Mouse (Mus musculus): ENCODE measurements around the gene 2210408I21Rik. TPM values are rescaled to one million over a fixed set of nuclear protein-coding genes. Genes with fewer than 3 reads are reported as not detected.

2210408I21Rik gene
- total RNA-seq, 1 experiment, result 7.6 TPM

DNA sequence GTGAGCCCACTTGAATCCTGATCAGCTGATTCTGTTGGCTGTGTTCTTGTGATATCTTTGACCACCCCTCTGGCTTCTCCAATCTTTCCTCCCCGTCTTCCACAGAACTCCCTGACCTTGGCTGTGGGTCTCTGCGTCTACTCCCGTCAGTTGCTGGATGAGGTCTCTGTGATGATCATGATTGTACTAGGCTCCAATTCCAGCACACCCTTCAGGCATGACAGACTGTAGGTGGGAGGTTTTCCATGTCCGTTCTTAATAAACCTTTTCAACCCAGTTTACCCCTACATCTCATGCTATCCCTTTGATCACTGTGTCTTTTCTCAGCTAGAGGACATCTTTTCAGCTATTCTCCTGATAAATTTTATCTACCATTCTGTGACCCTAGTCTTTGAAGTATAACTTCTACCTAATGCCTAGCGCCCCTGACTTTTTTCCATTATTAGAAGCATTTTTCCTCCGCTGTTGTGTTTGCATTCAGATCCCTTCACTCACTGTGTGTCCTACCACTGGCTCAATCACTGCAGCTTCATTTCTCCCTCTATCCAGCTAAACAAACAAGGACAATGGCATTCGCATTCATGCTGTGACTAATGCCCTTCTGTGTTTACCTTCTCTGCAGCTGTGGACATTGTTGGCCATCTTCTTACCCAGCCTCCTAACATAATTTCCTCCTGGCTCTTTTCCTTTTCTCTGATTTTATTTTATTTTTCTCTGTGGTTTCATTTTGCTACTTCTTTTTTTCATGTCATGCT is 143.5 kb downstream of the 2210408I21Rik start:
- in situ Hi-C loops (cut with MboI; ENCODE audit: low sequenced_read_pairs in 2 of 2, unreplicated experiment in 2 of 2), result no loop called here
- Histone ChIP-seq H3K9me3 (ENCODE audit: control insufficient read depth, insufficient read depth, low read depth, low read length) (no peaks in the 10 kb centered on the region), H3K4me1 (ENCODE audit: control insufficient read depth in 2 of 2, insufficient read depth in 2 of 2, low read length in 2 of 2, poor library complexity in 1 of 2) (no peaks in the 10 kb centered on the region), H3K9ac (ENCODE audit: insufficient read depth, low read depth, low read length, poor library complexity, severe bottlenecking) (no peak overlapping the region), H3K36me3 (ENCODE audit: control insufficient read depth, insufficient read depth, low read length, poor library complexity, severe bottlenecking) (no peaks in the 10 kb centered on the region), H3K27ac (ENCODE audit: insufficient read depth, low read depth, low read length, poor library complexity, severe bottlenecking) (no peak overlapping the region), H3K4me3 (ENCODE audit: insufficient read depth in 1 of 2, low read depth in 1 of 2, low read length in 2 of 2, poor library complexity in 1 of 2, severe bottlenecking in 1 of 2) (no peak overlapping the region)
- DNase-seq (ENCODE audit: low read depth, low spot score), result no peak
- no peak for TF ChIP-seq ZNF384 (IDR thresholded peaks at IDR 0.05; ENCODE audit: low read depth, low read length)
- TF ChIP-seq MAFK (IDR thresholded peaks at IDR 0.05; ENCODE audit: insufficient read depth, low read depth, low read length), result no peak
- TF ChIP-seq CHD2 (IDR thresholded peaks at IDR 0.05; ENCODE audit: low read depth, low read length), result no peak
- no peak for TF ChIP-seq ZC3H11A (IDR thresholded peaks at IDR 0.05; ENCODE audit: borderline replicate concordance, low read depth, low read length)
- no peak for TF ChIP-seq HCFC1 (IDR thresholded peaks at IDR 0.05; ENCODE audit: borderline replicate concordance, insufficient read depth, low read length)

DNA sequence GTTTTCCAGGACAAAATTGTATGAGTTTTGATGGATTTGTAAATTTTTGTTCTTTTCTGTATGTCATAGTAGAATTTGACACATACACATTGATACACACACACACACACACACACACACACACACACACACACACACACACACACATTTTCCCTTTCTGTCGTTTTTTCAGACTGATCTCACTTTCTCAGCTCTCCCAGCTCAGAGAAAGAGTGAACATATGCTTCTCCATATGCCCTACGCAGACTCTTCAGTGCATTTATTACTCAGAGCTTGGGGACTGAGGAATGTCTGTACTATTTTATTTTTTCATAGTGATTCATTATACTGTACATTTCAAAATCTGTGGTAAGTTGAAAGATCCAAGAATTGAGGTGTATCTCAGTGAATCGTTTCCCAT is 160.2 kb downstream of the 2210408I21Rik start:
- no peaks in the 10 kb centered on the region for H3K4me1 ChIP-seq (ENCODE audit: control insufficient read depth in 2 of 2, insufficient read depth in 2 of 2, low read length in 2 of 2, poor library complexity in 1 of 2)

DNA sequence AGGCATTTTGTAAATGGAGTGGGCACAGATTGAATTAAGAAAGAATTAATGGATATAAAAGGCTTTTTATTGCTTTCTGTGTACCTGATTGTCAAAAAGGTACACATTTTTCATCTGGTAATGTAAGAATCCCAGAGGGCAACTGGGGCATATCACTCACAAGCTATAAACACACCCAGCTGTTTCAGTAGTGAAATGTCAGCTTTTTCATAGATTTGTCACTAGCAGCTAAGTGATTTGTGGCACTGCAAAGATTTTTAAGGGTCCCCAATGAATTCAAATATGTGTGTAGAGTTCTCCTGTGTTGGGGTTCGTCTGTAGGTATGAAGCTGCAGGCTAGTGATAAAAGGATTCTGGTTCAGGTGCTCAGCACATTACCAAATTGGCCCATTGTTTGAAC is 188.8 kb downstream of the 2210408I21Rik start:
- in situ Hi-C loops (cut with MboI; ENCODE audit: low sequenced_read_pairs in 2 of 2, unreplicated experiment in 2 of 2), result no loop called here
- TF ChIP-seq HCFC1 (IDR thresholded peaks at IDR 0.05; ENCODE audit: borderline replicate concordance, insufficient read depth, low read length) (no peak), CHD2 (IDR thresholded peaks at IDR 0.05; ENCODE audit: low read depth, low read length) (no peak), ZNF384 (IDR thresholded peaks at IDR 0.05; ENCODE audit: low read depth, low read length) (no peak), MAFK (IDR thresholded peaks at IDR 0.05; ENCODE audit: insufficient read depth, low read depth, low read length) (no peak), ZC3H11A (IDR thresholded peaks at IDR 0.05; ENCODE audit: borderline replicate concordance, low read depth, low read length) (no peak)
- no peak overlapping the region for H3K27ac ChIP-seq (ENCODE audit: insufficient read depth, low read depth, low read length, poor library complexity, severe bottlenecking)

More for the DNA sequence above, 160.2 kb downstream of the 2210408I21Rik start:
- Histone ChIP-seq H3K27ac (ENCODE audit: insufficient read depth, low read depth, low read length, poor library complexity, severe bottlenecking) (no peak overlapping the region), H3K9me3 (ENCODE audit: control insufficient read depth, insufficient read depth, low read depth, low read length) (no peaks in the 10 kb centered on the region), H3K36me3 (ENCODE audit: control insufficient read depth, insufficient read depth, low read length, poor library complexity, severe bottlenecking) (no peaks in the 10 kb centered on the region), H3K9ac (ENCODE audit: insufficient read depth, low read depth, low read length, poor library complexity, severe bottlenecking) (no peak overlapping the region), H3K4me3 (ENCODE audit: insufficient read depth in 1 of 2, low read depth in 1 of 2, low read length in 2 of 2, poor library complexity in 1 of 2, severe bottlenecking in 1 of 2) (no peak overlapping the region)
- in situ Hi-C loops (cut with MboI; ENCODE audit: low sequenced_read_pairs in 2 of 2, unreplicated experiment in 2 of 2), result no loop called here
- no peak for DNase-seq (ENCODE audit: low read depth, low spot score)
- TF ChIP-seq MAFK (IDR thresholded peaks at IDR 0.05; ENCODE audit: insufficient read depth, low read depth, low read length) (no peak), ZC3H11A (IDR thresholded peaks at IDR 0.05; ENCODE audit: borderline replicate concordance, low read depth, low read length) (no peak), ZNF384 (IDR thresholded peaks at IDR 0.05; ENCODE audit: low read depth, low read length) (no peak), HCFC1 (IDR thresholded peaks at IDR 0.05; ENCODE audit: borderline replicate concordance, insufficient read depth, low read length) (no peak), CHD2 (IDR thresholded peaks at IDR 0.05; ENCODE audit: low read depth, low read length) (no peak)

DNA sequence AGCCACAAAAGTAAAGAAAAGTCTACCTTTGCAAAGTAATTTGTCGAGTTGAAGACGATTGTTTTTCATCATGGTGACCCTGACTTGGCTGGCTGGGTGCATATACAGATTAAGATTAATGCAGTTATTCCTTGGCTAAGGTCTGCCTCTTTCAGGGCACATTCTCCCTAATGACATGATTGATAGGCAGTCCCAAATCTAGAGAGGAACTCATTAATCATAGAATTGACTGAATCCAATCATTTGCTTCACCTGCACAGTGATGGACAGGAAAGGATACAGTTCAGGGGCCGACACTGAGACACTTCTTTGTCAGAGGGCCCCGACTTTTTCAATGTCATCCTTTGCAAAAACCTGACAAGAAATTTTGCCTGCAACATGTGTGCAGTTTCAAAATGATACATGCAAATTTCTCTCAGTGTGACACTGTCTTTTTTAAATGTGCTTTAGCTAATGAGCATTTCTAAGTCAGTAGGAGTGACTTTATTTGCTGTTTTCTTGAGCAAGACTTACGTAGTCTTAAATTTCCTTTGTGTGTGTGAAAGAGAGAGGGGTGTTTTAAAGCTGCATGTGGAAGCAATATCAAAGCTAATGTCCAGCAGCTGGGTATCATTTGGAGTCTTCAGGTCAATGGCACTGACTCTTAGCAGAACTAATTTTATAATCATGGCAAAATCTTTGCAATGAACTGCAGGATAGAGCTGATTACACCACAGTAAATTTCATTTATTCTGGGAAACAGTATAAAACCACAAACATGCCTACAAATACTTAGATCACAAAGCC is 191.0 kb downstream of the 2210408I21Rik start:
- no peak for TF ChIP-seq HCFC1 (IDR thresholded peaks at IDR 0.05; ENCODE audit: borderline replicate concordance, insufficient read depth, low read length)
- no peak for TF ChIP-seq CHD2 (IDR thresholded peaks at IDR 0.05; ENCODE audit: low read depth, low read length)
- TF ChIP-seq ZC3H11A (IDR thresholded peaks at IDR 0.05; ENCODE audit: borderline replicate concordance, low read depth, low read length), result no peak
- no peak for TF ChIP-seq ZNF384 (IDR thresholded peaks at IDR 0.05; ENCODE audit: low read depth, low read length)
- Histone ChIP-seq H3K36me3 (ENCODE audit: control insufficient read depth, insufficient read depth, low read length, poor library complexity, severe bottlenecking) (no peaks in the 10 kb centered on the region), H3K9me3 (ENCODE audit: control insufficient read depth, insufficient read depth, low read depth, low read length) (no peaks in the 10 kb centered on the region), H3K27ac (ENCODE audit: insufficient read depth, low read depth, low read length, poor library complexity, severe bottlenecking) (no peak overlapping the region), H3K4me1 (ENCODE audit: control insufficient read depth in 2 of 2, insufficient read depth in 2 of 2, low read length in 2 of 2, poor library complexity in 1 of 2) (no peaks in the 10 kb centered on the region), H3K9ac (ENCODE audit: insufficient read depth, low read depth, low read length, poor library complexity, severe bottlenecking) (no peak overlapping the region), H3K4me3 (ENCODE audit: insufficient read depth in 1 of 2, low read depth in 1 of 2, low read length in 2 of 2, poor library complexity in 1 of 2, severe bottlenecking in 1 of 2) (no peak overlapping the region)
- in situ Hi-C loops (cut with MboI; ENCODE audit: low sequenced_read_pairs in 2 of 2, unreplicated experiment in 2 of 2), result no loop called here
- DNase-seq (ENCODE audit: low read depth, low spot score), result no peak

More for the DNA sequence above, 188.8 kb downstream of the 2210408I21Rik start:
- no peaks in the 10 kb centered on the region for H3K4me1 ChIP-seq (ENCODE audit: control insufficient read depth in 2 of 2, insufficient read depth in 2 of 2, low read length in 2 of 2, poor library complexity in 1 of 2)
- no peak for DNase-seq (ENCODE audit: low read depth, low spot score)
- H3K9me3 ChIP-seq (ENCODE audit: control insufficient read depth, insufficient read depth, low read depth, low read length), result no peaks in the 10 kb centered on the region
- H3K36me3 ChIP-seq (ENCODE audit: control insufficient read depth, insufficient read depth, low read length, poor library complexity, severe bottlenecking), result no peaks in the 10 kb centered on the region
- H3K4me3 ChIP-seq (ENCODE audit: insufficient read depth in 1 of 2, low read depth in 1 of 2, low read length in 2 of 2, poor library complexity in 1 of 2, severe bottlenecking in 1 of 2), result no peak overlapping the region
- H3K9ac ChIP-seq (ENCODE audit: insufficient read depth, low read depth, low read length, poor library complexity, severe bottlenecking), result no peak overlapping the region
